Mouse (Mus musculus) heart, embryonic 16.5 days (tissue): ENCODE measurements around the gene Bzw2. TPM values are rescaled to one million over a fixed set of nuclear protein-coding genes. Genes with fewer than 3 reads are reported as not detected.

Experiments
- ATAC-seq: fragments of 200-750 bp; cut with Nextera tagmentation; replicated peaks from 2 replicates; pipeline ENCODE4 v1.8.0; 2017; ENCODE audit warnings: moderate number of reproducible peaks; ENCODE audit not compliant: insufficient read depth, low FRiP score; ENCODE audit errors: extremely low read depth
- H3K27ac ChIP-seq: fragments of 300-500 bp; sonication (generic); 2 replicates; pipeline ENCODE4 v1.5.1; 2014; ENCODE audit warnings: mild to moderate bottlenecking, low read length, control low read depth, moderate library complexity
- H3K27me3 ChIP-seq: fragments of 300-500 bp; sonication (generic); 2 replicates; pipeline ENCODE4 v1.6.1; 2014; ENCODE audit warnings: low read length, mixed read lengths; ENCODE audit not compliant: control insufficient read depth, insufficient read depth
- H3K36me3 ChIP-seq: fragments of 300-500 bp; sonication (generic); 2 replicates; pipeline ENCODE4 v1.6.1; 2014; ENCODE audit not compliant: control insufficient read depth, insufficient read depth
- H3K4me1 ChIP-seq: fragments of 300-500 bp; sonication (generic); 2 replicates; pipeline ENCODE4 v1.6.1; 2014; ENCODE audit warnings: low read length, mixed read lengths; ENCODE audit not compliant: control insufficient read depth, insufficient read depth
- H3K4me2 ChIP-seq: fragments of 300-500 bp; sonication (generic); 2 replicates; pipeline ENCODE4 v1.6.1; 2014; ENCODE audit warnings: low read depth, mild to moderate bottlenecking, control low read depth, low read length
- H3K4me3 ChIP-seq: fragments of 300-500 bp; sonication (generic); 2 replicates; pipeline ENCODE4 v1.5.1; 2014; ENCODE audit warnings: mild to moderate bottlenecking, control low read depth, low read length
- H3K9ac ChIP-seq: fragments of 300-500 bp; sonication (generic); 2 replicates; pipeline ENCODE4 v1.6.1; 2014; ENCODE audit warnings: low read length, control low read depth
- H3K9me3 ChIP-seq: fragments of 300-500 bp; sonication (generic); replicated peaks from 2 replicates; pipeline ENCODE4 v1.6.1; 2016; ENCODE audit warnings: low read length; ENCODE audit not compliant: control insufficient read depth
- WGBS: fragments of 180-500 bp; shearing (Covaris S2); extraction: QIAGEN DNeasy Blood & Tissue Kit; methylation state at CpG from one replicate; pipeline ENCODE4 v1.1.7; 2014; 5-methylcytosine and 5-hydroxymethylcytosine counted together
- polyA plus RNA-seq: library from polyadenylated mRNA; unstranded; fragments of >200 nt; fragmentation: Nextera tagmentation; extraction: Ambion mirVana; gene quantifications from 2 replicates; pipeline ENCODE4 v1.2.1, GENCODE M21; 2015

Gene Bzw2
- polyA plus RNA-seq, 1 experiment from 2014 or later, result 210 TPM

DNA sequence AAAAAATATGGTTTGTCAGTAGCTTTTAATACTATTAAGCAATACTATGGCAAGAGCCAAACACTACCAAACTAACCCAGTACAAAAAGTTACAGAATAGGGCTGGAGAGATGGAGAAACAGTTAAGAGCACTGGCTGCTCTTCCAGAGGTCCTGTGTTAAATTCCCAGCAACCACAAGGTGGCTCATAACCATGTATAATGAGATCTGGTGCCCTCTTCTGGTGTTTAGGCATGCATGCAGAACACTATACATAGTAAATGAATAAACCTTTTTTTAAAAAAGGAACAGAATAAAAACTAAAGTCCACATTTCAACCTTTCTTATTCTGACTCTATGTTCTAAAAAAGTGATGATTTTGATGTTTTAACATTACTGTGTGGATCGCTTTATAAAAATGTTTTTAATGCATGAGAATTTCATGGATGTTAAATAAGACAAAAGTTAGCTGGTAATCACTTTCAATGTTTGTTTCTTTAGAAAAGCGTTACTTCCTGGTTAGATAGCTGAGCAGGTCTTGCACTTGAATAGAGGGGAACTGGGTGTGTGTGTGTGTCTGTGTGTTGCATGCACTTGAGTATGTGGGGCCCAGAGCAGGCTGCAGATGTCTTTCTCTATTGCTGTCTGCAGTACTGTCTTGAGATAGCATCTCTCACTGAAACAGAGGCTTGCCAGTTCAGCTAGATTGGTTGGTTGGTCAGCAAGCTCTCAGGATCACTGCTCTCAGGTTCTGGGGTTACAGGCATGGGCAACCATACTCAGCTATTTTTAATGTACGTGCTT lies 11.5 kb downstream of the Bzw2 start:
- no peak overlapping the region for H3K4me3 ChIP-seq
- H3K27me3 ChIP-seq, result no peaks in the 10 kb centered on the region
- no peak overlapping the region for H3K27ac ChIP-seq
- no peaks in the 10 kb centered on the region for H3K36me3 ChIP-seq
- WGBS, result 86% methylated on average over 3 of the region's 3 CpGs
- H3K4me1 ChIP-seq, result peaks cover 31% of the 10 kb centered on the region
- ATAC-seq, result no peak
- H3K9ac ChIP-seq, result no peak overlapping the region
- H3K4me2 ChIP-seq, result no peak overlapping the region
- 0 out of 2 replicates have a peak, but pooled peaks cover 2% of the 10 kb centered on the region for H3K9me3 ChIP-seq

DNA sequence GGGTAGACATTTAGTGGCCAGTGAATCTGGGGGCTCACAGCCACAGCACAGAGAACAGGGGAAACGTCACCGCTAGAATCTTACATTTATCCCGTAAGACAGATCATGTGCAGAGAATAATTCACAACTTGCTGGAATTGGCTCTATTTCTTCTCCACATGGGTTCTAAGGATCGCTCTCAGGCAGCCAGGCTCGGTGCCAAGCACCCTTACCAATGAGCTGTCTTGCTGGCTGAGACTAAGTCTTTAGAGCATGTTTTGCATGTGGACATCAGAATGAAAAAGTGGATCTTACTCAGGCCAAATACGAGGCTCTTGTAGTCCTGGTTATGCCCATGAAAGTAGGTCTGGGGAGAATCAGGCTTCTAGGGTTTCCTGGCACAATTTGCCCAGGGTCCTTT lies 17.5 kb downstream of the Bzw2 start:
- peaks cover 23% of the 10 kb centered on the region for H3K4me1 ChIP-seq
- H3K4me3 ChIP-seq, result no peak overlapping the region
- peak overlapping the region; percentile 10; the same call in 1 of the 2 replicates for H3K27ac ChIP-seq
- H3K4me2 ChIP-seq, result no peak overlapping the region
- no peaks in the 10 kb centered on the region for H3K9me3 ChIP-seq
- no peaks in the 10 kb centered on the region for H3K27me3 ChIP-seq
- no peaks in the 10 kb centered on the region for H3K36me3 ChIP-seq
- H3K9ac ChIP-seq, result no peak overlapping the region
- no peak for ATAC-seq
- WGBS, result 68% methylated on average over 6 of the region's 6 CpGs

GRCm38 (mm10) chr12:36137192-36137591 lies 20.7 kb downstream of the Bzw2 start:
- H3K27me3 ChIP-seq, result no peaks in the 10 kb centered on the region
- no peaks in the 10 kb centered on the region for H3K9me3 ChIP-seq
- H3K4me3 ChIP-seq, result no peak overlapping the region
- H3K4me2 ChIP-seq, result peak overlapping the region; percentile 40; the same call in 1 of the 2 replicates
- H3K27ac ChIP-seq, result peak overlapping the region; percentile 93
- peak overlapping the region; percentile 43; the same call in 1 of the 2 replicates for H3K9ac ChIP-seq
- H3K36me3 ChIP-seq, result peaks cover 7% of the 10 kb centered on the region
- peak; percentile 91 for ATAC-seq
- WGBS, result 41% methylated on average over 4 of the region's 4 CpGs
- H3K4me1 ChIP-seq, result peaks cover 28% of the 10 kb centered on the region

DNA sequence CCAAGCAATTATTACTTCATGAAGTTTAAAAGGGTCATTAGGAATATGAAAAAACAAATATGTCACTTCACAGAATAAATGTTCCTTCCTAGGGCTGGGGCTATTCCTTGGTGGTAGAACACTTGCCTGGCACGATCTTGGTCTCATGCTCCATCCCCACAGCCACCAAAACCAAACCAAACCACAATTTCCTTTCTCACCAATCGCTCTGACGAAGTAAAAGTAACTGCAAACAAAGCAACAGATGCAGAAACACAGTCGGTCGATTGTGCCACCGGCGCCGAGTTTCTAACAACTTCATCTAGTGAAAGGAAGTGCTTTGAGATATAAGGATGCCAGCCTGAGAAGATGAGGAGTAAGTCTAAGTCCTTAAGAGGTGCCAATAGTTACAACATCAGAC lies 21.6 kb downstream of the Bzw2 start:
- no peak overlapping the region for H3K4me2 ChIP-seq
- H3K4me3 ChIP-seq, result no peak overlapping the region
- H3K9me3 ChIP-seq, result no peaks in the 10 kb centered on the region
- peaks cover 28% of the 10 kb centered on the region for H3K4me1 ChIP-seq
- 75% methylated on average over 8 of the region's 8 CpGs for WGBS
- peak overlapping the region; percentile 19 for H3K27ac ChIP-seq
- peaks cover 14% of the 10 kb centered on the region for H3K36me3 ChIP-seq
- no peak overlapping the region for H3K9ac ChIP-seq
- H3K27me3 ChIP-seq, result no peaks in the 10 kb centered on the region
- ATAC-seq, result no peak

- 74% methylated on average over 3 of the region's 3 CpGs for whole genome bisulfite sequencing
- Histone ChIP-seq H3K27me3 (no peaks in the 10 kb centered on the region), H3K9me3 (no peaks in the 10 kb centered on the region), H3K9ac (no peak overlapping the region), H3K36me3 (peaks cover 14% of the 10 kb centered on the region), H3K27ac (no peak overlapping the region), H3K4me3 (no peak overlapping the region), H3K4me2 (no peak overlapping the region), H3K4me1 (peaks cover 20% of the 10 kb centered on the region)
- no peak for ATAC-seq
Measured at GRCm38 (mm10) chr12:36135409-36135808, 22.5 kb downstream of the Bzw2 start.

DNA sequence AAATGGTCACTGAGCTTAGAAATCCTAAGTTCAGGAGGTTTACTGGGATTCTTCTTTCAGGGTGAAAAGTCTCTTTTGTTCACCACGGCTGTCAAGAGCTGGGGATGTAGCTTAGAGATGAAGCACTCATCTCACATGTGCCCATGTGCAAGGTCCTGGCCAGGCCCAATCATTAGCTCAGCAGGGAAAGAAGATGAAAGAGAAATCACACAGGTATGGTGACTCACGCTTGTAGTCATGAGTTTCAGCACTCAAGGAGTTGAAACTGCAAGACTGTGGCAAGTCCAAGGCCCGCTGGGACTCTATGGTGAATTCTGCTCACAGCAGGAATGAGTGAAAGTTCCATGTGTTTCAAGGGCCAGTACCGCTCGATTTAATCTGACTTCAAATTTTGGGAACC lies 23.8 kb downstream of the Bzw2 start:
- H3K9ac ChIP-seq, result no peak overlapping the region
- no peaks in the 10 kb centered on the region for H3K27me3 ChIP-seq
- no peak overlapping the region for H3K27ac ChIP-seq
- H3K4me3 ChIP-seq, result no peak overlapping the region
- WGBS, result 88% methylated on average over 5 of the region's 5 CpGs
- H3K4me1 ChIP-seq, result peaks cover 20% of the 10 kb centered on the region
- 0 out of 2 replicates have a peak, but pooled peaks cover 3% of the 10 kb centered on the region for H3K9me3 ChIP-seq
- no peak overlapping the region for H3K4me2 ChIP-seq
- ATAC-seq, result no peak
- peaks cover 19% of the 10 kb centered on the region for H3K36me3 ChIP-seq

DNA sequence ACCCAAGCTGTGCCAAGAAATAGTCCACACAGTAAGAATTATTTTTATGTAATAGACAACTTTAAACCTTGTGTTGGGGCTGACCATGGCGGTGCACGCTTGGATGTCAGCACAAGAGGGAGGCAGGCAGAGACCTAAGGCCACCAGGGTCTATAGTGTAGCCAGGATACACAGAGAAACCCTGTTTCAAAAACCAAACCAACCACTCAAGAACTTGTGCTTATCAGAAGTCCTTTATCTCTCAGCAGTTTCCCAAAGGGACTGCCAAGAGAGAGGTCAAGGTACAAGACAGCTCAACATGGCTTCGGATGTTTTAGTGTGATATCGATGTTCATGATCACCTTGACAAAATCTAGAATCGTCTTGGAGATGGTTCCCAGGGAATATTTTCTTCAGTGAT lies 24.3 kb downstream of the Bzw2 start:
- Histone ChIP-seq H3K9ac (no peak overlapping the region), H3K36me3 (peaks cover 22% of the 10 kb centered on the region), H3K4me2 (no peak overlapping the region), H3K9me3 (0 out of 2 replicates have a peak, but pooled peaks cover 3% of the 10 kb centered on the region), H3K4me1 (peaks cover 20% of the 10 kb centered on the region), H3K27me3 (no peaks in the 10 kb centered on the region), H3K27ac (no peak overlapping the region), H3K4me3 (no peak overlapping the region)
- WGBS, result 75% methylated on average over 5 of the region's 5 CpGs
- no peak for ATAC-seq

DNA sequence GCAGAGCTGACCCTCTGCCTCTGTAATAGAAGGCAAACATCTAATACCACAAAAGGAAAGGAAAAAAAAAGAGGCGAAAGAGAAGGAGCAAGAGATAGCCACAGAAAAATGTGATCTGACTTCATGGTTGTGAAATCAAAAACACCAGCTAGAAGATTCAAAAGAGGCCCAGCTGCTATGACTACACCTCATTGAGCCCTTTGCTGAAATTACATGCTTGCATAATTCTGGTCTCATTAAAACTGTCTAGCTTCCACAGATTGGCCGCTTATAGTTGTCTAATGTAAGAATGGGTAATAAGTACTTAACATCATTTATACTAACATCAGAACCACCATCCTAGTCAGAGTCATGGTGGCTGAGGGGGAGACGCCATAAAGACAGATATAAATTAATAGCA lies 25.2 kb downstream of the Bzw2 start:
- H3K9me3 ChIP-seq, result 0 out of 2 replicates have a peak, but pooled peaks cover 3% of the 10 kb centered on the region
- peaks cover 22% of the 10 kb centered on the region for H3K36me3 ChIP-seq
- H3K4me2 ChIP-seq, result no peak overlapping the region
- no peak overlapping the region for H3K4me3 ChIP-seq
- H3K27ac ChIP-seq, result no peak overlapping the region
- 91% methylated on average over 3 of the region's 3 CpGs for WGBS
- no peaks in the 10 kb centered on the region for H3K27me3 ChIP-seq
- H3K4me1 ChIP-seq, result peaks cover 13% of the 10 kb centered on the region
- ATAC-seq, result no peak
- no peak overlapping the region for H3K9ac ChIP-seq

DNA sequence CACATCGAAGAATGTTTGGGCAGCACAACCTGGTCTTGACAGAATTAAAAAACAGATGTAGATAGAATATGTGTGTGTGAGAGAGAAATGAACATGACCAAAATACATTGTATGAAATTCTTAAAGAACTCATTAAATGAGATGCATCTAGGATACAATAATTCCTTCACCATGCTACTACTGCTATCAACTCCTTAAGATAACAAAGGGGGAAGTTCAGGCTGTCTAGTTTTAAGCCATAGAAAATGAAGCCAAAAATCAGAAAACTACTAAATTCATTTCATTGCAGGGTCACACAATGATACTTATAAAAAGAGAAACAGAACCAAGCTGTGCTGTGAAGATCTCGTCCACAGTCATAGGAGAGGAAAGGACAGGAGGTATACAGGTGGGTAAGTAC lies 25.6 kb downstream of the Bzw2 start:
- Histone ChIP-seq H3K36me3 (peaks cover 22% of the 10 kb centered on the region), H3K4me2 (no peak overlapping the region), H3K27me3 (no peaks in the 10 kb centered on the region), H3K4me3 (no peak overlapping the region), H3K9ac (no peak overlapping the region), H3K4me1 (peaks cover 12% of the 10 kb centered on the region), H3K9me3 (0 out of 2 replicates have a peak, but pooled peaks cover 3% of the 10 kb centered on the region), H3K27ac (no peak overlapping the region)
- 93% methylated on average over 2 of the region's 2 CpGs for WGBS
- ATAC-seq, result no peak
